Mouse (Mus musculus): Measurements from ENCODE around the gene Prl3a1.

The Prl3a1 gene

GRCm38 (mm10) chr13:27259136-27259535, at the start of gene Prl3a1:
Prl3a1 (plus strand) TSS chr13:27259436.
- no peak for DNase-seq

DNA sequence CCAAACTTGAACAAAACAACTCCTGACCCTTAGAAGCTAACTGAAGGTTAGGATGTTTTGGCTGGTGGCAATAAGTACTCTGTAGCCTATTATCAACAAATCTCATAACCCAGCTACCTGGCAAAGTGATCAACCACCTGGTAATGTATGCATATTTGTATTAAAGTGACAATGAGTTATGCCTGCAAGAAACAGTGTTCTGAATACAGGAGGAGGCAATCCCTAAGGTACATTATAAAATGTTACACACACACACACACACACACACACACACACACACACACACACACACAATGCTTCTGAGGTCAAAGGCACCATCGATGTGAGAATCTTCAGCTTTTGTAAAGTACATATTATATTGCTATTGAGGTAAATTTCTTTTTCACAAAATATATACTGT, 17.7 kb upstream of the Prl3a1 start, which contains the start of gene Prl3b1:
Prl3b1 (plus strand) TSS at position 301 of the 400 bp plus-strand sequence.
- no peak for DNase-seq

GRCm38 (mm10) chr13:27312334-27313225, 53.3 kb downstream of the Prl3a1 start, which contains the start of gene Prl6a1:
Prl6a1 (plus strand) TSS chr13:27312627.
- DNase-seq: no peak

Data from B cell, adult 2 months (primary cell).